Mouse (Mus musculus): ENCODE data around the gene Gm42688. TPM values are rescaled to one million over a fixed set of nuclear protein-coding genes. Genes with fewer than 3 reads are reported as not detected.
"Not testable (repeated sequence)": the region's sequence is repeated elsewhere in the genome, so short reads cannot be mapped to it uniquely, and the experiment has no call there.

Gm42688 gene
- total RNA-seq, 2 experiments from 2014 or later, result 5.0 to 5.4 TPM

- DNase-seq (ENCODE audit: low spot score in 2 of 2), result no peak
Observed at GRCm38 (mm10) chr6:83136881-83137575, 35.6 kb downstream of the Gm42688 start.

GRCm38 (mm10) chr6:83137576-83137950 is 36.1 kb downstream of the Gm42688 start:
- DNase-seq (ENCODE audit: low spot score in 2 of 2), result peak; percentile 58 to 60

GRCm38 (mm10) chr6:83138056-83138455 is 36.6 kb downstream of the Gm42688 start:
- no peak for DNase-seq (ENCODE audit: low spot score in 2 of 2)

- DNase-seq (ENCODE audit: low spot score in 2 of 2), result no peak
Observed at GRCm38 (mm10) chr6:83140044-83140443, 38.6 kb downstream of the Gm42688 start.

GRCm38 (mm10) chr6:83141636-83142035 is 40.2 kb downstream of the Gm42688 start:
- DNase-seq (ENCODE audit: low spot score in 2 of 2), result no peak

- DNase-seq (ENCODE audit: low spot score in 2 of 2), result peak; percentile 66 to 82
Observed at GRCm38 (mm10) chr6:83142211-83142731, 40.9 kb downstream of the Gm42688 start.

- peak; percentile 45 to 66 for DNase-seq (ENCODE audit: low spot score in 2 of 2)
Observed at GRCm38 (mm10) chr6:83142886-83143285, 41.5 kb downstream of the Gm42688 start.

GRCm38 (mm10) chr6:83145209-83145608 is 43.8 kb downstream of the Gm42688 start:
- DNase-seq (ENCODE audit: low spot score in 2 of 2), result no peak

GRCm38 (mm10) chr6:83145805-83146204 is 44.4 kb downstream of the Gm42688 start:
- DNase-seq (ENCODE audit: low spot score in 2 of 2), result no peak

- DNase-seq (ENCODE audit: low spot score in 2 of 2), result no peak
Observed at GRCm38 (mm10) chr6:83147280-83147679, 45.9 kb downstream of the Gm42688 start.

- no peak for DNase-seq (ENCODE audit: low spot score in 2 of 2)
Observed at GRCm38 (mm10) chr6:83151721-83152120, 50.3 kb downstream of the Gm42688 start.

- no peak for DNase-seq (ENCODE audit: low spot score in 2 of 2)
Observed at GRCm38 (mm10) chr6:83153038-83153437, 51.6 kb downstream of the Gm42688 start.

- no peak for DNase-seq (ENCODE audit: low spot score in 2 of 2)
Observed at GRCm38 (mm10) chr6:83153485-83153884, 52.1 kb downstream of the Gm42688 start.

GRCm38 (mm10) chr6:83155552-83156238 is 54.3 kb downstream of the Gm42688 start:
- no peak for DNase-seq (ENCODE audit: low spot score in 2 of 2)

GRCm38 (mm10) chr6:83156259-83156684 is 54.9 kb downstream of the Gm42688 start, which contains the start of the genes Wdr54 and 1700003E16Rik:
Gene Wdr54, minus strand, starts transcription at chr6:83156397.
Gene 1700003E16Rik, plus strand, starts transcription at chr6:83156404.
- DNase-seq (ENCODE audit: low spot score in 2 of 2), result peak; percentile 74 to 83

- DNase-seq (ENCODE audit: low spot score in 2 of 2), result not testable (repeated sequence)
Observed at GRCm38 (mm10) chr6:83159456-83159855, 58.0 kb downstream of the Gm42688 start.

Small RNA genes lying within 50 kb of the gene (microRNA-seq; reads per million reads assigned to microRNA genes)
- 0 reads per million in 2 experiments for gene Mir3470a

Other genes with a start within 250 kb of the Gm42688 start
- 10 to 100 TPM; 37.8 to 41.2 TPM for gene Sema4f, start 161.8 kb upstream of the Gm42688 start, total RNA-seq (2021)
- gene M1ap, start 154.7 kb upstream of the Gm42688 start, total RNA-seq (2021), result not detected
- 1 to 10 TPM; 1.8 to 2.7 TPM for gene Dok1, start 68.1 kb upstream of the Gm42688 start, total RNA-seq (2021)
- gene Loxl3, start 67.4 kb upstream of the Gm42688 start, total RNA-seq (2021), result 1 to 10 TPM; 2.0 to 2.2 TPM
- gene Aup1, start 47.1 kb upstream of the Gm42688 start, total RNA-seq (2021), result 100 to 1,000 TPM; 114 to 121 TPM
- gene Htra2, start 46.3 kb upstream of the Gm42688 start, total RNA-seq (2021), result 10 to 100 TPM; 37.7 to 46.2 TPM
- under 1 TPM; 0.56 to 0.93 TPM for gene Dqx1, start 43.8 kb upstream of the Gm42688 start, total RNA-seq (2021)
- gene Tlx2, start 31.3 kb upstream of the Gm42688 start, total RNA-seq (2021), result not detected
- 10 to 100 TPM; 27.0 to 30.3 TPM for gene Pcgf1, start 23.7 kb upstream of the Gm42688 start, total RNA-seq (2021)
- not detected for gene Lbx2, start 15.2 kb upstream of the Gm42688 start, total RNA-seq (2021)
- gene Ccdc142, start within 50 bp of the Gm42688 start, total RNA-seq (2021), result 1 to 10 TPM; 3.7 to 6.2 TPM
- 10 to 100 TPM; 54.5 to 59.6 TPM for gene Mrpl53, start 7.4 kb downstream of the Gm42688 start, total RNA-seq (2021)
- gene Mogs, start 13.9 kb downstream of the Gm42688 start, total RNA-seq (2021), result 10 to 100 TPM; 29.6 to 31.8 TPM
- 10 to 100 TPM; 37.2 to 40.2 TPM for gene Wbp1, start 19.9 kb downstream of the Gm42688 start, total RNA-seq (2021)
- 10 to 100 TPM; 23.1 to 26.3 TPM for gene Ino80b, start 23.8 kb downstream of the Gm42688 start, total RNA-seq (2021)
- gene Rtkn, start 33.8 kb downstream of the Gm42688 start, total RNA-seq (2021), result 10 to 100 TPM; 88.3 to 88.8 TPM
- 10 to 100 TPM; 33.0 to 33.3 TPM for gene Wdr54, start 54.8 kb downstream of the Gm42688 start, total RNA-seq (2021)
- 10 to 100 TPM; 33.9 to 35.7 TPM for gene 1700003E16Rik, start 54.8 kb downstream of the Gm42688 start, total RNA-seq (2021)
- gene Dctn1, start 64.3 kb downstream of the Gm42688 start, total RNA-seq (2021), result 100 to 1,000 TPM; 369 to 374 TPM
- under 1 TPM; 0.09 to 0.21 TPM for gene Slc4a5, start 118.2 kb downstream of the Gm42688 start, total RNA-seq (2021)
- 1 to 10 TPM; 6.5 to 6.7 TPM for gene Mthfd2, start 224.3 kb downstream of the Gm42688 start, total RNA-seq (2021)
- gene Mob1a, start 224.4 kb downstream of the Gm42688 start, total RNA-seq (2021), result 10 to 100 TPM; 17.9 to 22.5 TPM
- 10 to 100 TPM; 49.3 to 49.5 TPM for gene Bola3, start 247.5 kb downstream of the Gm42688 start, total RNA-seq (2021)